Mouse (Mus musculus) sigmoid colon, adult 10 weeks (tissue): ENCODE data around the gene Lcp2. TPM values are rescaled to one million over a fixed set of nuclear protein-coding genes. Genes with fewer than 3 reads are reported as not detected.

Experiments used
- polyA plus RNA-seq: library from polyadenylated mRNA; stranded (reverse); fragments of 350-450 nt; fragmentation: Illumina TruSeq; extraction: RNeasy Lipid Tissue Mini Kit (QIAGEN cat#74804); gene quantifications from one replicate; pipeline ENCODE4 v1.2.3, GENCODE M21; 2014; ENCODE audit warnings: low read depth, low replicate concordance

Lcp2 gene
- 3.8 TPM for polyA plus RNA-seq

GRCm38 (mm10) chr11:34046767-34047541 is at the start of gene Lcp2:
TSS of gene Lcp2 (plus strand) at chr11:34046920.

GRCm38 (mm10) chr11:34098422-34098821 is 51.7 kb downstream of the Lcp2 start, which contains the start of gene 4930469K13Rik:
TSS of gene 4930469K13Rik (minus strand) at chr11:34098554.

Other genes starting within 250 kb of the Lcp2 start
- gene Kcnmb1, start 83.9 kb upstream of the Lcp2 start, polyA plus RNA-seq: 13.4 TPM
- 2.8 TPM for gene Kcnip1, start 53.8 kb upstream of the Lcp2 start, polyA plus RNA-seq
- not detected for gene 4930469K13Rik, start 51.6 kb downstream of the Lcp2 start, polyA plus RNA-seq
- not detected for gene Foxi1, start 161.2 kb downstream of the Lcp2 start, polyA plus RNA-seq